Mouse (Mus musculus): ENCODE data around the gene R3hdm4.
"Not testable (repeated sequence)": the region's sequence is repeated elsewhere in the genome, so short reads cannot be mapped to it uniquely, and the experiment has no call there.

R3hdm4 gene

DNA sequence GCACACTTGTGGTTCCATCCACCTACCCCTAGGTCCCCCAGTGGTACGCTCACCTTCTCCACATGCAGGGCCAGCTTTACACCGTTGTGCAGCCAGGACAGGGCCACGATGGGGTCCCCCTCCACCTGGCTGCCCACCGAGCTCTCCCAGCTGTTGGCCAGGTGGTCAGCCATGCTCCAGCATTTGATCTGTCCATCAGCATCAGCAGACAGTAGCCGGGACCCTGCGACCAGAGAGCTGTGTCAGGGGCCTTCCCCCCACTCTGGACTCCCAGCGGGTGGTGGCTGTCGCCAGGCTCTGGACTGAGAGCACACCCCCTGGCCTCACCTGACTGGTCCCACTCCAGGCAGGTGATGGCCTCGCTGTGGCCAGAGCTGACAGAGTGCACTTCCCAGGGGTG lies 14.3 kb downstream of the R3hdm4 start:
- no peak for DNase-seq (ENCODE audit: low spot score in 2 of 2)

DNA sequence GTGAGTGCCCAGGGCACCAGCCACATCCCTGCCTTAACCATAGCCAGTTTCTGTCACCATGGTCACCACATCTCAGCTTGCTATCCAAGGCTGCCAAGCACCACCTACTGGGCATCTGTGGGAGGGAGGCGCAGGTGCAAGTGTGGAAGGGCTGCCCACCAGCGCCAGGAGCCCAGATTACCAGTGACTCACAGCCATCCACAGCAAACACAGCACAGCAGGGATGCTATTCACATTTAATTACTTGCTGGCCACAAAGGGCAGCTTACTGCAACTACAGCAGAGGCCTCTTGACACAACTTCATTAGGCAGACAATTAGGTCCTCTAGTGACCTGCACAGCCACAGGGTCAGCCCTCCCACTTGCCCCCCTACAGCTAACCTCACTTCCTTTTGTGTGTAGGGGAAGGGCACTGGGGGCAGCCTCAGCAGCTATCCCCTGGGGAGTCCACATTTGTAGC lies 20.0 kb downstream of the R3hdm4 start:
- no peak for DNase-seq (ENCODE audit: low spot score in 2 of 2)

DNA sequence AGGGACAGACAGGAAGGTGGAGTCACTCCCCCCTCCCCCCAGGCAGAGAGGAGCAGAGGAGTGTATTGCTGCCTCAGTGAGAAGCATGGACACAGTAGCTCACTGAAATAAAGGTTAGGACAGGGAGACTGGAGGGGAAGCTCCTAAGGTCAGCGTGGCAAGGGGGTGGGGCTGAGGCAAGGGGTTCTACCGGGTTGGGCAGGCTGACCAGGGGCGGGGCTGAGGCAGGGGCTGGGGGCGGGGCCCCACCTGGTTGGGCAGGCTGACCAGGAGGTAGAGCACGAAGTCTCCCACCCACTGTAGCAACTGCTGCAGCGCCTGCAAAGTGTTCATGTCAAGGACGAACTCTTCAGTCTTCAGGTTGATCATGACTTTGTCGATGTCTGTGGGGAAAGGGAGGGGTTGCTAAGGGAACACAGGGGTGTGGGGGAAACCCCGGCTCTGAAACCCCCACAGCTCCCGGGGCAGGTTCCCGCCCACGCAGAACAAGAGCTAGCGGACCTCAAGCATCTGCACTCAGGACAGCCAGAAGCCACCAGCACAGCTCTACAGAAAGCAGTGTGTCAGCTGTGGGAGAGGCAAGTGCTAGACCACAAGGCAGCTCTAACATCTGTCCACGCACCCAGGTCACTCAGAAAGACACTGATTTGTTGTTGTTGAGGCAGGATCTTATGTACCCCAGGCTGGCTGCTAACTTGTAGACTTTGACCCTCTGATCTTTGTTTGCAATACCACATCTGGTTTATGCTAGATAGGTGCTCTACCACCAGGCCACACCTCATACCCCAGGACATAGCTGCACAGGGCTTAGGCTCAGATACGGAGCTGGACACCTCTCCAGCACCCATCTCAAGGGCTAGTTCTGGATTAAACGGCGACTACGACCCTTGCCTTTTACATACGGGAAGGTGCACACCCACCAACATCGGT lies 23.4 kb downstream of the R3hdm4 start:
- DNase-seq (ENCODE audit: low spot score in 2 of 2): peak; percentile 51 to 56

DNA sequence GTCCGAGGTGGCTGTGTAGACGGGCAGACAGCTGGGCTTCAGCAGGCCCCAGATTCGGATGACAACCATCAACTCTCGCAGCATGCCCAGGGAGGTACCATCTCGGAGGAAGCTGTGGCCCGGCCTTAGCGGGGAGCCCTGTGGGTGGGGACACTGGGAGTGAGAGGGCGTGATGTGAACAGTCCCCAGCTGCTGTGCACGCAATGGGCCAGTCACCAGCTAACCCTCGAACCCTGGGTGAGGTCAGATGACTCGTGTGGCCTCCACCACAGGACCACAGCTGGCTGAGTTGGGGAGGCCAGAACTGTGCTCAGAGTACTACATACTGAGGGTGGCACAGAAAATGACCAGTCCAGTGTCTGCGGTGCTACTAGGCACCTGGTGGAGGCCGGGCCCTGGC lies 24.2 kb downstream of the R3hdm4 start:
- DNase-seq (ENCODE audit: low spot score in 2 of 2): no peak

DNA sequence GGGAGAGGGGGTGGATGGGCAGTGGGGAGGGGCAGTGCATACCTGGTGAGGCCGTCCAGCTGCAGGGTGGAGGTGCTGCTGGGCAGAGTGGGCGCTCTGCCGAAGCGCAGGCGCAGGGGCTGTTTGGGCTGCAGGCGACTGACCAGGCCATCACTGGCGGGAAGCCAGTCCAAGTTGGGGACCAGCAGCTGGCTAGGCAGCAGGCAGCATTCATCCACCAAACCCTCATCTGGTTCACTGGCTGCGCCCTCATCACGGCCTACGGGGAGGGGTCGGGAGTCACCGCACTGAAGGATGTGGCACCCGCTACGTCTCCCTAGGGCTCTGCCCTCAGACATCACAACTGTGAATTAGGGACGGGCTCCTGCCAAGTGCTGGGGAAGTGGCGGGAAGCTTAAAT lies 24.7 kb downstream of the R3hdm4 start:
- DNase-seq (ENCODE audit: low spot score in 2 of 2): no peak

DNA sequence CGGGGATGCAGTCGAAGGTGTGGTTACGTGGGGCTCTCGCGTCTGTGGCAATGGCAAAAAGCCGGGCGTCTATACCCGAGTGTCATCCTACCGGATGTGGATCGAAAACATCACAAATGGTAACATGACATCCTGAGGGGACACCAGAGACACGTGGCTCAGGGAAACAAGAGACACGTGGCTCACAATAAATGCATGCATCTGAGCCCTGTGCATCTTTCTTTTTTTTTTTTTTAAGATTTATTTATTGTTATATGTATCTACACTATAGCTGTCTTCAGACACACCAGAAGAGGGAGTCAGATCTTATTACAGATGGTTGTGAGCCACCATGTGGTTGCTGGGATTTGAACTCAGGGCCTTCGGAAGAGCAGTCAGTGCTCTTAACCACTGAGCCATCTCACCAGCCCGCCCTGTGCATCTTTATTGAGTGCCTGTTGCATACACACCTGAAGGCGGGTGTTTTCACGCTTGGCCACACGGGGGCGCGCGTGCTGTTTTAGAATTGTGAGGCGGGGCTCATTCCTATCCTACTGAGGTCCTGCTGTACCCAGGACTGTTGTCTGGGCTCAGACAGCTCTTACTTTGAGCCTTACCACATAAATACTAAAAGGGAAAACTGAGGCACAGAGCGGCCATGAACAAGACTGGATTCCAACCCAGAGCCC lies 28.4 kb downstream of the R3hdm4 start:
- DNase-seq (ENCODE audit: low spot score in 2 of 2): peak; percentile 70 to 79

DNA sequence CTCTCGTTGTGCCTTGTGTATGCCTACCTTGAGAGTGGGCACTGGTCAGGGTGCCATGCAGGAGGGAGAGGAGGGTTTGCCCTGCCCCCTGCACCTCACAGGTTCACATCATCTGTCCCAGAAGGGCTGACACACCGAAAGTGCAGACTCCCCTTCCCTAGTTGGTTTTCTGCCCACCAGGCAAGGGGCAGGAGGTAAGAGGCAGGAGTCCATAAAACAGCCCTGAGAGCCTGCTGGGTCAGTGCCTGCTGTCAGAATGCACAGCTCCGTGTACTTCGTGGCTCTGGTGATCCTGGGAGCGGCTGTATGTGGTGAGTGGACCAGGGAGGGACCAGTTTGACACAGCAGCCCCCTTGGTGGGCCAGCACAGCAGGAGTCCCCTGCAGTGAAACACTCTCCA lies 30.3 kb downstream of the R3hdm4 start, which contains the start of gene Cfd:
Gene Cfd, plus strand, starts transcription at position 184 of the 400 bp plus-strand sequence.
- DNase-seq (ENCODE audit: low spot score in 2 of 2): no peak

DNA sequence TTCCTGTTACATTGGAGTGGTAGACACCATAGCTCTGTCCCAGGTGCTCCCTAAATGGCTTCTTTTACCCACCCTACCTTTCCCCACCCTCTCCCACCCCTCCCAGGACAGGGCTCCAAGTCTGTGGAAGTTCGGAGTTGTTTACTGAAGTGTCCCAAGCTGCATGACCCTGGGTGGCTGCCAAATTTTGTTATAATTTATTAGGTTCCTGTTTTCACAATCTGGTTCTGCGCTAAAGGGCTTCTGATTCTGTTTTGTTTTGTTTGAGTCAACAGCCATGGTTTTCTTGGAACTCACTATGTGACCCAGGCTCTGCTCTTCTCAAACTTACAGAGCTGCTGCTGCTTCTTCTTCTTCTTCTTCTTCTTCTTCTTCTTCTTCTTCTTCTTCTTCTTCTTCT lies 31.6 kb downstream of the R3hdm4 start:
- DNase-seq (ENCODE audit: low spot score in 2 of 2): no peak

DNA sequence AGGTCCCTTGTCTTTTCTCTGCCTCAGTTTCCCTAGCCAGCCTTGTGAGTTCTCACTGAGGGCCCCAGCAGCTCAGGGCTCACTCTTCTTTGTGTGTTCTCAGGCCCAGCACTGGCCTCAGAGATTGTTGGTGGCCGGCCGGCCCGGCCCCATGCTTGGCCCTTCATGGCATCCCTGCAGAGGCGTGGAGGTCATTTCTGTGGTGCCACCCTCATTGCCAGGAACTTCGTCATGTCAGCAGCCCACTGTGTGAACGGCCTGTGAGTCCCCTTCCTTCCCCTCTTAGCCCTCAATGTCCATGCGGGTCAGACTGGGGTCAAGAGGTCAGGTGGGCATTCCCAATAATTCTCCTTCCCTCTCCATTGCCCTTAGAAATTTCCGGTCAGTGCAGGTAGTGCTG lies 34.4 kb downstream of the R3hdm4 start:
- DNase-seq (ENCODE audit: low spot score in 2 of 2): no peak

DNA sequence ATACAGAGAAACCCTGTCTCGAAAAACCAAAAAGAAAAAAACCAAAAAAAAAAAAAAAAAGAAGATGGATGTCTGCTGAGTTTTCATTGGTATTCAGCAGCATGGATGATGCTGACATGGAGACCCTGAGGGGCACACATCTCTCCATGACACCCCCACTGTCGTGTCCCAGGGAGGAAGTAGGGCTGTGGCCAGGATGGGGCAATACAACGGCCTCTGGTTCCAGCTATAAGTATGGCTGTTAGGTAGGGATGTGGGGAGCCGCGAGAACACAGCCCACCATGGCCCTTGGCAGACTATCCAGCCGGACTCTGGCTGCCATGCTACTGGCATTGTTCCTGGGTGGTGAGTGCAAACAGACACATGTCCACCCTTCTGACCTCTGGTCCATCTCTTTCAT lies 35.0 kb downstream of the R3hdm4 start, which contains the start of gene Elane:
Gene Elane, plus strand, starts transcription at position 194 of the 400 bp plus-strand sequence.
- DNase-seq (ENCODE audit: low spot score in 2 of 2): no peak

DNA sequence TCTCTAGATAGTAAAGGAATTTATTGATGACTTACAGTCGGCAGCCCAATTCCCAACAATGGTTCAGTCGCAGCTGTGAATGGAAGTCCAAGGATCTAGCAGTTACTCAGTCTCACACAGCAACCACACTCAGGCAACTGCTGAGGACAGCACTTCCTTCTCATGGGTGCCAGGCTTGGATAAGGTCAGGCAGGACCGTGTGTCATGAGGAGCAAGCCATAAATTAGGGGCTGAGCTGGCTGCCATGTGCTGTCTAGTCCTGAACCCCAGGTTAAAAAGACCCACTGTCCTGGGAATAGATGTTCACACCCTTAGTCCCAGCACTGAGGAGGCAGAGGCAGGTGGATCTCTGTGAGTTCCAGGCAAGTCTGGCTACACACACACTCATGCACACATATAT lies 36.1 kb downstream of the R3hdm4 start:
- not testable (repeated sequence) for DNase-seq (ENCODE audit: low spot score in 2 of 2)

DNA sequence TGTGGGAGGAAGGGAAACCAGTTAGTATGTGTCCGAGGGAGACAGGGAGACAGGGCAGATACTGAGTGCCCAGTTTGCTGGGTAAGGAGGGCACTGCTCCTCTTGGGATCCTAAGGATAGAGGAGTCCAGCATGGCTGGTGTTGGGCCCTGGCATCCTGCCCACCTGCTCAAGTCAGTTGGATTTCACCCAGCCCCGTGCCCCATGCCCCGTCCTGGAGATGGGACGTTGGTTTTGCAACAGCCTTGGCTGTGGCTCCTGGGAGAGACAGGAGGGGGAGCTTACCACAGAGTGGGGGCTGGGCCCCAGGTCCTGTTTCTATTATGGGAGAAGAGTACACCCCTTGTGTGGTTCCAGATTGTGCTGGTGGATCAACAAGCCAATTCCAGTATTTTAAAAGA lies 36.6 kb downstream of the R3hdm4 start:
- no peak for DNase-seq (ENCODE audit: low spot score in 2 of 2)

DNA sequence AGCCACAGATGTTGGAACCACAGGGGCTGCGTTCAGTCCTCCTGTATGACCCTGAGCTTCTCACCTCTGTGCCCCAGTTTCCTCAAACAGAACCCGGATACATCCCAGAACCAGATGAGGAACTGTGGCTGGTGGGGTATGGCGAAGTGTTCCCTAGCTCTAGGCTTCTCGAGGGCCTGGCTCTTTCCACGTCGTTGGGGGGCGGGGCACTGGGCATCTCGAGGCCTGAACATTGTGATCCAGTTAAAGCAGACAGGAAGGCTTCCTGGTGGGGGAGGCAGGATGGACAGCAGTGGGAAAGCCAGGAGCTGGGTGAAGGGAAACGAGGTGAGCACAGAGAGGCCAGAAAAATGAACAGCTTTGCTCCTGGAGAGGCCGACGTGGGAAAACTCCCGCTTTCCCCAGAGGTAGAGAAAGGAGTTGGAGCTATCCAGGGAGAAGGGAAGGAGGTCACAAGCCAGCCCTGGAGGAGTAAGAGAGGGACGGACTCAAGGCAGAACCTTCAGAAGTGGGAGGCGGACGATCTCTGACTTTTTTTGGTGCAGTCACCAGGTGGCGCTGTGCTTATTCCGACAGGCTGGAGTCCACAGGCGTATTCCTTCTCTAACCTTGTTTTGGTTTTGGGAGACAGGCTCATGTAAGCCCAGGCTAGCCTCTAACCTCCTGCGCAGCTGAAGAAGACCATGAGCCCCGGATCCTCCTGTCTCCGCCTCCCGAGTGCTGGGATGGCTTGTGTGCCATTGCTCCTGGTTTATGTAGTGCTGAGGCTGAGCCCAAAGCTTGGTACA lies 37.5 kb downstream of the R3hdm4 start:
- DNase-seq (ENCODE audit: low spot score in 2 of 2): peak; percentile 50 to 71

DNA sequence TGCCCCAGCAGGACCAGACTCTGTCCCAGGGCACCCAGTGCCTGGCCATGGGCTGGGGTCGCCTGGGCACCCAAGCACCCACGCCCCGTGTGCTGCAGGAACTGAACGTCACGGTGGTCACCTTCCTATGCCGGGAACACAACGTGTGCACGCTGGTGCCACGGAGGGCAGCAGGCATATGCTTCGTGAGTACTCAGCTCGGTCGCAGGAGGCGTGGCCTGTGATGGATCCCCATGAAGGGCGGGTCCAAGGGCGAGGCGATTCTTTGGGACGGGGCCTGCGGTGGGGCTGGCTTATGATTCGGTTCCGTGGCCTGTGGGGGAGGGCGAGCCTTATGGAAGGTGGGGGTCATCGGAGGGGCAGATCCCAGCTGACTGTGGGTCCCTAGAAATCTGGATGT lies 39.0 kb downstream of the R3hdm4 start:
- no peak for DNase-seq (ENCODE audit: low spot score in 2 of 2)

DNA sequence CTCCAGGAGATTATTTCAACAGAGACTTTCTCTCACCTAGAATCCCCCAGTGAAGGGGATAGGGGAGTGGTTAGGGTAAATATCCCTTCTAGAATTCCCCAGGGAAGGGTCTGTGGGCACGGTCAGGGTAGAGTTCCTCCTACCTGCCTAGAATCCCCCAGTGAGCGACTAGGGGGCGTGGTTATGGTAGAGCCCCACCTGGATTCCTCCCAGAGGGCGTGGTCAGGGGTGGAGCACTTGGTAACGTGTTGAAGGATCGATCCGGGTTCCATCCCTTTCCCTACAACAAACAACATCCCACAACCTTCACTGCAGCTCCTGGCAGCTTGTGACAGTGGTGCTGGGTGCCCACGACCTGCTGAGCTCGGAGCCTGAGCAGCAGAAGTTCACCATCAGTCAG lies 40.3 kb downstream of the R3hdm4 start:
- peak; percentile 47 to 58 for DNase-seq (ENCODE audit: low spot score in 2 of 2)

DNA sequence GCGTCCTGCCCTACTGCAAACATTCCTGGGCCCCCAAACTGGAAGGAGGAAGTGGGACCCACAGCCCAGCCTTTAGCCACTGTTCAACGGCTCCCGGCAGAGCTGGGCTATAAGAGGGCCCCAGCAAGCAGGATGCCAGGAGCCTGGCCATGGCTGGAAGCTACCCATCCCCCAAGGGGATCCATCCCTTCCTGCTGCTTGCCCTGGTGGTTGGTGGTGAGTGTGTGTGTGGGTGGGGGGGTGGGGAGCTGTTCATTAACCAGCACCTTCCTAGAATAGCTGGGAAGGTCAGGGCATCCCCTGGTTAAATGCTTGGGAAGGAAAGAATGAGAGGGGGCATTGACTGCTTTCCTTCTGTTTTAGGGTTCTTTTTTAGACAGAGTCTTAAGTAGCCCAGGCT lies 41.5 kb downstream of the R3hdm4 start:
- DNase-seq (ENCODE audit: low spot score in 2 of 2): no peak

DNA sequence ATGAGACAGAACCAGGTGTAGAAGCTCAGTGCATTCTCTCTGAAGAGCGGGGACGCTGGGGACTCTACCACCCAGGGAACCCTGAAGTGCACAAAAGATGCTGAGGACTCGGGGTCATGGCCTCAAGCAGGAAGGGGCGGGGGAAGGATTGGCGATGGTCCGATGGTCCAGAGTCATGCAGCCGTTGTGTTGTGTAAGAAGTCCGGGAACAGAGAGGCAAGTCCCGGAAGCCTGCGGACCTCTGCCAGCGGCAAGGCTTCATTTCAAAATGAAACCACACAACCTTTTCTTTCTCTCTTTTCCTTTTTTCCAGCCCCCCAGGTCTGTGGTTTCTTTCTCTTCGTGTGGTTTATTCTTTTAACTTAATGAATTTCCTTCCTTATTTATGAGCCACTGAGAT lies 43.3 kb downstream of the R3hdm4 start:
- DNase-seq (ENCODE audit: low spot score in 2 of 2): peak in 1 of 2 experiments; percentile 51

DNA sequence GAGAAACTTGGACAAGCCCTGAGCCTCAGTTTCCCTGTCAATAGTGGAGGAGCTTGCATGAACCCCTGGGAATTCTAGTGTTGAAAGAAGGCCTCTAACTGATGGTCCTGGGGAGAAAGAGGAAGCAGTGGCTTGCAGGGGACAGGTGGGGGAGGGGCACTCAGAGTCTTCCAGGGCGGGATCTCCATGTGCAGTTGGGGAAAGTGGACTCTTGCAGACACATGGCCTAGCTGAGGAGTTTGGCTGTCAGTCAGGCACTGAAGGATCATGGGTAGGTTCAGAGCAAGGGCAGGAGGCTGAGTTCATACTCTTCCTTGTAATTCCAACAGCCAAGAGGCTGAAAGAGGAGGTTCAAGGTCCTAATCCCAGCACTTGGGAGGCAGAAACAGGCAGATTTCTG lies 43.8 kb downstream of the R3hdm4 start:
- DNase-seq (ENCODE audit: low spot score in 2 of 2): no peak

DNA sequence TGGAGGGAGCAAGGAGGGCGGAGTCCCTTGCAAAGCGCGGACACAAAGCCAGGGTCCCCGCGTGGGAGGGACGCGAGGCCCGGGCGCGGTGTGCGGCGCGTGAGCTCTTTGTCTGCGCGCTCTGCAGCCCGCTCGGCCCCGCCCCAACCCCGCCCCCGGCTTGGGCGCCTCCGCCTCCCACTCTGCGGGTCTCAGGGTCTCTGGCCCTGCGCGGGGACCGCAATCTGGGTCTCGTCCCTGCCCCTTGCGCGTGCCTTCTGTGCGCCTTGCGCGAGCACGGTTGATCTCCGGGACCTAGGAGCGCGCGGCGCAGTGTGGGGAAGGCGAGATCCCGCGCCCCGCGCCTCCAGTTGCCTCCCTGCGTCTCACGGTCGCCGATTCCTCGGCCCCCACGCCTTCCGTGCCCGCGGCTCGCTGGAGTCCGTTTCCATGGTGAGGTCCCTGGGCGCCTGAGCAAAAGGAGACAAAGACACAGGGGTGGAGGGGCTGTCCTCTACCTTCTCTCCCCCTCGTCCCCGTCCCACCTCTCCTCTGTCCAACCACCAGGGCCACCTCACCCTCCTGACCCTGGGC lies 46.6 kb downstream of the R3hdm4 start, which contains the start of the genes Prtn3 and Plppr3:
Gene Prtn3, plus strand, starts transcription at position 187 of the 573 bp plus-strand sequence.
Gene Plppr3, minus strand, starts transcription at position 345 of the 573 bp plus-strand sequence.
- no peak for DNase-seq (ENCODE audit: low spot score in 2 of 2)

DNA sequence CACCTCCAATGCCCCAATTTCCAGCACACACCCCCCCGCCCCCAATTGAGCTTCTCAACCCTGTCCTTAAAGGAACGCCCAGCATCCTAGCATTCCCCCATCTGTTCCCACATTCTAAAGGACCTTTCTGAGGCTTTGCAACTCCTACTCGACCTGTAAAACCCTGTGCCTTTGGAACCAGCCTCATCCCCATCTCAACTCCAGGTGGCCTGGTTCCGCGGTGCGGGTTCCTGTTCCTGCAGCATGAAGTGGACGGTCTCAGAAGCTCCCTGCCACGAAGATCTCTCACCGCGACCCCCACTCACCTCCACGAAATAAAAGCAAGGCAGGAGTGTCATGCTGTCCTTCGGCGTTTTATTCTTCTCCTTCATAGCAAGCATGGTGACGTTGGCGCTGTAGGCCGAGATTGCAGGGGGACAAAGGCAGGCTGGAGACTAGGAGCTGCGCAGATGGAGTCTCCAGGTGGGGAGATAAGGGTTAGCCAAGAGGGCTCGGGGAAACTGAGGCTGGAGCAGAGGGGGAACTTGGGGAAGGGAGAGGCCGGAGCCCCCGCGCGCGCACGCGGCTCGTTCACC lies 47.2 kb downstream of the R3hdm4 start:
- DNase-seq (ENCODE audit: low spot score in 2 of 2): no peak

DNA sequence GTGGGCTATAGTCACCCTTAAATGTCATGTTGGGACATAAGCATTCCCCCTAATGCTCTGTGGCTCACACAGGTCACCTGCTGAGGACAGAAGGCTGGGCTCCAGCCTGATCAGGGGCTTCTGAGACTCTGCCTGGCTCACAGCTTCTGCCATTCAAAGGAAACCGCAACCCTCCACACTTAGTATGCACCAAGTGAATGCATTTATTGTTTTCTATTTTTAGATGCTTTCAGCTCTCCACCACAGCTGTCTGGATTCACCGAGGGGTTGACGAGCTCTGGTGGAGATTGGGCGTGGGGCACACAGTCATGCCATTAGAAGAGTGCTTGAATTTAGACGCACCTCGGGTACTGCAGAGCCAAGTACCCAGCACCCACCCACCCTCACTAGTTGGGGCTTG lies 47.7 kb downstream of the R3hdm4 start:
- no peak for DNase-seq (ENCODE audit: low spot score in 2 of 2)
